Mouse (Mus musculus) hindbrain, embryonic 10.5 days (tissue): ENCODE measurements around the gene Tsen15. TPM values are rescaled to one million over a fixed set of nuclear protein-coding genes. Genes with fewer than 3 reads are reported as not detected.
"Not testable (repeated sequence)": the region's sequence is repeated elsewhere in the genome, so short reads cannot be mapped to it uniquely, and the experiment has no call there.

Experiments
- DNase-seq: peaks from one replicate; pipeline ENCODE4 v3.0.0-alpha.2; 2017; ENCODE audit warnings: low spot score
- H3K27ac ChIP-seq: fragments of 300-500 bp; sonication (generic); 2 replicates; pipeline ENCODE4 v1.5.1; 2016; ENCODE audit warnings: mild to moderate bottlenecking, moderate library complexity
- H3K27me3 ChIP-seq: fragments of 300-500 bp; sonication (generic); 2 replicates; pipeline ENCODE4 v1.6.1; 2016; ENCODE audit warnings: mild to moderate bottlenecking; ENCODE audit not compliant: poor library complexity, insufficient read depth, severe bottlenecking
- H3K36me3 ChIP-seq: fragments of 300-500 bp; sonication (generic); 2 replicates; pipeline ENCODE4 v1.6.1; 2016; ENCODE audit warnings: mild to moderate bottlenecking, moderate library complexity
- H3K4me1 ChIP-seq: fragments of 300-500 bp; sonication (generic); replicated peaks from 2 replicates; pipeline ENCODE4 v1.6.1; 2016; ENCODE audit warnings: mild to moderate bottlenecking
- H3K4me3 ChIP-seq: fragments of 300-500 bp; sonication (generic); 2 replicates; pipeline ENCODE4 v1.5.1; 2016; ENCODE audit warnings: mild to moderate bottlenecking, moderate library complexity
- H3K9me3 ChIP-seq: fragments of 300-500 bp; sonication (generic); 2 replicates; pipeline ENCODE4 v1.6.1; 2016; ENCODE audit warnings: mild to moderate bottlenecking, moderate library complexity
- WGBS: fragments of 180-500 bp; shearing (Covaris S2); methylation state at CpG from one replicate; pipeline ENCODE4 v1.1.7; 2016; 5-methylcytosine and 5-hydroxymethylcytosine counted together
- polyA plus RNA-seq: library from polyadenylated mRNA; unstranded; fragments of >200 nt; fragmentation: Nextera tagmentation; extraction: Ambion mirVana; gene quantifications from 2 replicates; pipeline ENCODE4 v1.2.1, GENCODE M21; 2016

Tsen15 gene
- polyA plus RNA-seq, 1 experiment from 2014 or later: 49.9 TPM

GRCm38 (mm10) chr1:152407021-152407946 lies 20.8 kb upstream of the Tsen15 start:
- DNase-seq: peak; percentile 27
- Histone ChIP-seq H3K4me1 (peaks cover 9% of the 10 kb centered on the region), H3K27ac (peak overlapping the region; percentile 59), H3K4me3 (no peak overlapping the region), H3K36me3 (no peaks in the 10 kb centered on the region), H3K9me3 (peaks cover 1% of the 10 kb centered on the region; the same call in 1 of the 2 replicates), H3K27me3 (no peaks in the 10 kb centered on the region; the same call in 1 of the 2 replicates)
- 42% methylated on average over 22 of the region's 22 CpGs for WGBS

DNA sequence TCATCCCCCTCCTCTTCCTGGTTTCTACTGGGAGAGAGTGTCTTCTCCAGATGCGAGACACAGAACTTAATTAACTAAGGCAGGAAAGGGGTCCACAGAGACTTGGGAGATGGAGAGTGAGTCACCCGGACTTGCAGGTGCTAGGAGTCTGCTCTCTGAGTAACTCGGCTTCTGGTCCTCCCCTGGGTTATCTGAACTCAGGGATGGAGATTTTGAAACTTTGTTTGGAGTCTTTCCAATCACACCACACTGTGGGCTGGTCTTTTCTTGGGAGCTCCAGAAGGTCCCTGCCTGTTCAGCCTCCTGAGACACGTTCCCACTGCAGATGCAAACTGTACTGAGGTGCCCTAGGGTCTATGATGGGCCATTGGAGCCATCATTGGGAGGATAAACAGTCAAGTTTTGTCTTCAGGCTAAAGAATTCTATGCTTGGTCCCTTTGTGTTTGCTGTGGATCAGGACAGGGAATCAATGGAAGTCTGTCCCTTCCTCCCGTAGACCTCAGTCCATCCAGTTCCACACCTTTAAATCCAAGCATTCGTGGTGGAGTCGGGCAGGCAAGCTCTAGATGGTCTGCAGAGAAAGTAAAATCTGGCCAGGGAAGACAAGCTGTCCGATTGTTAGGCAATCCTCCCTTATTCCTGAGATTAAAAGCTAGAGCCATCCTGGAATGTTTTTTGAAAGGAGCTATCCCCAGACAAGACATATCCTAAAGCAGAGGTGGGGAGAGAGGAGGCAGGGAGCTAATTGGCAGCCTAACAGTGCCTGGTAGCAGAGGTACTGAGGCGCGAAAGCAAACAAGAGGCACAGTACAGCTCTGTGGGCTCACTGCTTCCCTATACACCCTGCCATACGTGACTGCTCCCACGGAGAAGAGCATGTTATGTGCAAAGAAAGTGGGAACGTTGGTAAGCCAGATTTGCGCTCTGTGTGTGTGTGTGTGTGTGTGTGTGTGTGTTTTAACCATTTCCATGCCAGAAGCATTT lies 14.4 kb upstream of the Tsen15 start:
- Histone ChIP-seq H3K27ac (peak overlapping the region; percentile 87), H3K36me3 (no peaks in the 10 kb centered on the region), H3K9me3 (0 out of 2 replicates have a peak, but pooled peaks cover 3% of the 10 kb centered on the region), H3K27me3 (peaks cover 38% of the 10 kb centered on the region), H3K4me1 (peaks cover 20% of the 10 kb centered on the region), H3K4me3 (peak overlapping the region; percentile 79)
- DNase-seq: peak; percentile 7
- WGBS: 20% methylated on average over 14 of the region's 14 CpGs

DNA sequence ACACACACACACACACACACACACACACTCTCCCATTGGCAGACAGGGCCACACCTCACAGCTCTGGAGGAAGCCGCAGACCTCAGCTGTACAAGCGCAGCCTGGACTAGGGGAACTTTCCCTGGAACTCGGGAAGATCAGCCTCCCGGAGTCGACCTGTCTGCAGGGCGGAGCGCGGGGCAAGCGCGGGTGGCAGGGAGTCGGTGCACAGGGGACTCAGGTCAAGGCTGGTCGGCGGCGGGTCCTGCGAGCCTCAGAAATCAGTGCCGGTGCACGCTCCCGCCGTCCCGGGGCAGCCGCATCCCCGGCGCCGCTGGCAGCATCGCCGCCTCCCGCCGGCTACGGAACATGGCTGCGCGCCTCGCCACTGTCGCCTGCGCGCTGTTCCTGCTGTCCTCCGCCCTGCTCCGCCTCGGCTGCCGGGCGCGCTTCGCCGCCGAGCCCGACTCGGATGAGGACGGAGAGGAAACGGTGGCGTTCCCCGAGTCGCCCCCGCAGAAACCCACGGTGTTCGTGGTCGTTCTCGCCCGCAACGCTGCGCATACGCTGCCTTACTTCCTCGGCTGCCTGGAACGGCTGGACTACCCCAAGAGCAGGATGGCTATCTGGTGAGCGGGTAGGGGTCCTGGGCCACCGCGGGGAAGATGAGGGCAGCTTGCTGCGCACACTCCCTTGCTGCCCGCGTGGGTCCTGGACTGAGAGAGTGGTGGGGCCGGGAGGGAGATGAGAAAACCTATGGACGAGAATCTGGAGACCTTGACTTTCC lies 13.5 kb upstream of the Tsen15 start, which contains the start of gene Colgalt2:
Colgalt2 (plus strand) TSS at position 41 of the 766 bp plus-strand sequence.
- Histone ChIP-seq H3K4me1 (peaks cover 20% of the 10 kb centered on the region), H3K27ac (peak within 1 kb of the TSS; percentile 87), H3K36me3 (no peaks in the 10 kb centered on the region), H3K9me3 (0 out of 2 replicates have a peak, but pooled peaks cover 3% of the 10 kb centered on the region), H3K4me3 (peak within 1 kb of the TSS; percentile 79), H3K27me3 (peaks cover 38% of the 10 kb centered on the region)
- DNase-seq: peak; percentile 77
- WGBS: under 1% methylated on average over 70 of the region's 70 CpGs

GRCm38 (mm10) chr1:152398708-152399107 lies 12.2 kb upstream of the Tsen15 start:
- DNase-seq: no peak
- WGBS: 67% methylated on average over 1 of the region's 1 CpGs
- H3K4me1 ChIP-seq: peaks cover 20% of the 10 kb centered on the region
- no peak overlapping the region for H3K27ac ChIP-seq
- H3K27me3 ChIP-seq: peaks cover 38% of the 10 kb centered on the region
- no peak overlapping the region for H3K4me3 ChIP-seq
- H3K9me3 ChIP-seq: 0 out of 2 replicates have a peak, but pooled peaks cover 3% of the 10 kb centered on the region
- H3K36me3 ChIP-seq: no peaks in the 10 kb centered on the region

DNA sequence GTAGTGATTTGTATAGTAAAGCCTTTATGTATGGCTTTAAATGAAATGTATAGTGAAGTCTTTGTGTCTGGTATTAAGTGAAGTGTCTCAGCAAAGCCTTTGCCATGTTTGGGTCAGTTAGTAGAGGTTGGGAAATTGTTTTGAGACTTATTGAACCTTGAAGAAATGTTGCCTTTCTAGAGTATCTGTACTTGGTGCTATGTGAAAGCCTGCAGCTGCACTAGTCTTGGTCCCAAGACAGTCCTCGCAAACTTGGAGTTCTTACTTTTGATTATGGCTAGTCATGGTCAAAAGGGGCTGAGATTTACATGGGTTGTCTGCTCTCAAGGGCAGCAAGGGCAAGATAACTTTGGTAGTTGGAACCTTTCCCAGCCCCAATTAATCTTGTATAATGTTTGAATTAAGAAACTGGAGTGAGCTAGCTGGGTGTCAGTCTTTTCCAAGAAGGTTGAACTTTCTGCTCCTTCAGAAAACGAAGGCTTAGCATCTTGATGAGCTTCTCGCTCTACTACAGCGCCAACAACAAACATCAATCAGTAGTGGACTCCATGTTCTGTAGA lies 8.5 kb upstream of the Tsen15 start:
- 0 out of 2 replicates have a peak, but pooled peaks cover 3% of the 10 kb centered on the region for H3K9me3 ChIP-seq
- DNase-seq: no peak
- 90% methylated on average over 4 of the region's 4 CpGs for WGBS
- H3K27ac ChIP-seq: no peak overlapping the region
- H3K4me3 ChIP-seq: no peak overlapping the region
- H3K27me3 ChIP-seq: peaks cover 21% of the 10 kb centered on the region
- H3K4me1 ChIP-seq: peaks cover 7% of the 10 kb centered on the region; the same call in 1 of the 2 replicates
- H3K36me3 ChIP-seq: no peaks in the 10 kb centered on the region

DNA sequence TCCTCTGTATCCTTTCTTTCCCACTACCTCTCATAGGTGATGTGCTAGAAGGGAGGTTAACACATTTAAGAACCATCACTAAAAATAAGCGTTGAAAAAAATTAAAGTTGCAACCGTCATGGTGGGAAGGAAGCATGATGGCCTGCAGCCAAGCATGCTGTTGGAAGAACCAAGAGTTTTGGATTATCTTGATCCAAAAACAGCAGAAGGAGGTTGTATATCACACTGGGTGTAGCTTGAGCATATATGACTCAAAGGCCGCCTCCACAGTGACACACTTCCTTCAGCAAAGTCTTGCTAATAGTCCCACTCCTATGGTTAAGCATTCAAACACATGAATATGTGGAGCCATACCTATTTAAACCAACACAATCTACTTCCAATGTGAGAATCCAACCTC lies 7.6 kb upstream of the Tsen15 start:
- Histone ChIP-seq H3K27ac (no peak overlapping the region), H3K4me1 (no peaks in the 10 kb centered on the region), H3K36me3 (no peaks in the 10 kb centered on the region), H3K4me3 (no peak overlapping the region), H3K9me3 (0 out of 2 replicates have a peak, but pooled peaks cover 3% of the 10 kb centered on the region), H3K27me3 (peaks cover 14% of the 10 kb centered on the region)
- no peak for DNase-seq
- WGBS: 94% methylated on average over 3 of the region's 3 CpGs

DNA sequence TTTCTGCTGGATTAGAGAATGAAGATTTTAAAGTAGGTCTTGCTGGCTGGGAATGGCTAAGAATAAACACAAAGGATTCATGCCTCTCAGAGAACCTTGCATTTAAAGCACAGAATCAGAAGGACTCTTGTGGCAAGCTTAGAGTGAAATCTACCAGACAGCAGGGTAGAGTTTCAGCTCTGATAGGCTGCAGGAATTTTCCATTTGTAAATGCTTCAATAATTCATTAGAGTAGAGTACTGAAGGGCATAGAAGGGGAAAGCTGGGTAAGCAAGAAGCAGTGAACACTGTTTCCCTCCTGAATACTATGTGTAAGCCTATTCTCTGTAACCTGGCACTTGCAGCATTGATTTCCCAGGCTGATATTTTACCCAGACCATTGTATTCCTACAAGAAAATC lies 2.8 kb upstream of the Tsen15 start:
- Histone ChIP-seq H3K36me3 (no peaks in the 10 kb centered on the region), H3K4me1 (peaks cover 3% of the 10 kb centered on the region; the same call in 1 of the 2 replicates), H3K27ac (no peak overlapping the region), H3K27me3 (no peaks in the 10 kb centered on the region), H3K9me3 (no peaks in the 10 kb centered on the region), H3K4me3 (no peak overlapping the region)
- DNase-seq: no peak

DNA sequence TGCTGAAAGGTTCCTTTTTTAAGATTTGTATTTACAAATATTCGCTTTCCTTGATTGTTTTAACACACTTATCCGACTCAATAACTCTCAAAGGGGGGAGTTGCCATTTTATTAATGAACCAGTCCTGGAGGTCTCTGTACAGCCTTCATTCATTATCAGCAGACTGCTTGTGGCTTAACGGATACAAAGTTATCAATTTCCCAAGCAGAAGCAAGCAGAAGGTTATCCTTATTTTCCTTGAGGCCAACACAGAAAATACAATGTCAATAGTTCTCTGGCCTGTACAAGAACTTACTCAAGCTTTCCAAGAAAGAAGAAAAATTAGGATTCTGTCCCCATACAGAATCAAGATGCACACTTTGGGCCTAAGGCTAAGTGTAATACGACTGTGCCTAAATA lies 795 bp downstream of the Tsen15 start:
- H3K4me3 ChIP-seq: peak overlapping the region; percentile 87
- DNase-seq, H3K4me1 ChIP-seq, H3K36me3 ChIP-seq, H3K9me3 ChIP-seq, H3K27me3 ChIP-seq, H3K27ac ChIP-seq: not testable (repeated sequence)
- WGBS: 33% methylated on average over 2 of the region's 4 CpGs

DNA sequence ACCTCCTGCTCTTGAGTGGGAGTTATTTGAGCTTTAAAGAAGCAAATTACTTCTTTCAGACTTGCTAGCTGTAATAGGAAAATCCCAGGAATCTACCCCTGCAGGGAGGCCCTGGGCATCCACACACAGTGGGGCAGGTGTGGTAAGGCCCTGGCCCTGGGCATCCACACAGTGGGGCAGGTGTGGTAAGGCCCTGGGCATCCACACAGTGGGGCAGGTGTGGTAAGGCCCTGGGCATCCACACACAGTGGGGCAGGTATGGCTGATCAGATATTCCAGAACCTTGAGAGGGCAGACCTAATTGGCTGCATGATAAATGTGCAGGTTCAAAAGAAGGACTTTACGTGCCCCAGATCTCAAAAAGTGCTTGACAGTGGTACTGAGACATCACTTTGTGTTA lies 1.9 kb downstream of the Tsen15 start:
- 98% methylated on average over 1 of the region's 1 CpGs for WGBS
- H3K4me3 ChIP-seq: no peak overlapping the region

DNA sequence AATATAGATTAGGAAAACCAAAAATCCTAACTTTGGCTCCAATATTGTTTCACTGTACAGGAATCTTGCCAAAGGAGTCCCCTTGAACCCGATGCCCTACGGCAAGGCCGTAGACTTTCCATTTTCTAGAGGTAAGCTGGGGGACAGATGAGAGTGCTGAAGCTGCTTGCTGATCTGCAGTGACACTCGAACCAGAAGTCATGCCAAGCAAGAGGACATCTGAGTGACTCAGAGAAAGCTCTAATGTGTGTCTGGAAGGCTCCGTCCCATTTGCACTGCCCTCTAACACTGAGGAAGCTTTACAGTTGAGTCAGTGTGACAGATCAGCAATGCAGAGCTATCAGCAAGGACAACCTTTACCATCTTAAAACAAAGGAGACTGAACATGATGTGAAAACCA lies 8.2 kb downstream of the Tsen15 start:
- DNase-seq: no peak
- WGBS: 92% methylated on average over 5 of the region's 5 CpGs
- Histone ChIP-seq H3K27me3 (no peaks in the 10 kb centered on the region), H3K4me1 (no peaks in the 10 kb centered on the region), H3K4me3 (no peak overlapping the region), H3K9me3 (no peaks in the 10 kb centered on the region), H3K27ac (no peak overlapping the region), H3K36me3 (peaks cover 18% of the 10 kb centered on the region; the same call in 1 of the 2 replicates)

More for the DNA sequence above, 1.9 kb downstream of the Tsen15 start:
- H3K9me3 ChIP-seq: no peaks in the 10 kb centered on the region
- H3K27ac ChIP-seq: no peak overlapping the region
- DNase-seq: no peak
- H3K36me3 ChIP-seq: peaks cover 10% of the 10 kb centered on the region; the same call in 1 of the 2 replicates
- H3K4me1 ChIP-seq: peaks cover 3% of the 10 kb centered on the region; the same call in 1 of the 2 replicates
- H3K27me3 ChIP-seq: no peaks in the 10 kb centered on the region

DNA sequence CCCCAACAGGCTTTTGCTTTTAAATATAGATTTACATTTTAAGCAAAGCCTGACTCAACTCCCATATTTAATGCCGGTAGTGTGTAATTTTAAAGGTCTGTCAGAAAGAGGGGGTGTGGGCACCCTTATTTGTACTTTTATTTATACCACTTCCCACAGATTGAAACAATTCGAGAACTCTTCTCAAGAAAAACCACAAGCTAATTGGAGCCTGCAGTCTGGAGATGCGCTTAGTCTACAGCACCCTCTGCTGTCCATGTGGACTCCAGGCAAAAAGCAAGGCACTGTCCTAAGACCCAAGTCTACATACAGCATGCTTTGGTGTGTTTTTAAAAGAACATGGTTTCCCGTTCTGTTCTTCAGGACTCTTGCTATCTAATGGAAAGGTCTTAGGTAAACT lies 17.3 kb downstream of the Tsen15 start:
- no peak overlapping the region for H3K27ac ChIP-seq

More for the DNA sequence above, 17.3 kb downstream of the Tsen15 start:
- peak; percentile 53 for DNase-seq
- Histone ChIP-seq H3K9me3 (no peaks in the 10 kb centered on the region), H3K36me3 (peaks cover 3% of the 10 kb centered on the region; the same call in 1 of the 2 replicates), H3K4me3 (no peak overlapping the region), H3K27me3 (no peaks in the 10 kb centered on the region), H3K4me1 (peaks cover 12% of the 10 kb centered on the region)
- WGBS: 42% methylated on average over 4 of the region's 4 CpGs
